Mouse (Mus musculus) lung, postnatal 0 days (tissue): ENCODE data around the gene Fbxl17. TPM values are rescaled to one million over a fixed set of nuclear protein-coding genes. Genes with fewer than 3 reads are reported as not detected.

ENCODE experiments used
- ATAC-seq: fragments of 200-750 bp; cut with Nextera tagmentation; 2 replicates; pipeline ENCODE4 v1.8.0; 2017; ENCODE audit warnings: moderate library complexity
- DNase-seq: peaks from one replicate; pipeline ENCODE4 v3.0.0-alpha.2; 2016; ENCODE audit warnings: low spot score
- H3K27ac ChIP-seq: fragments of 300-500 bp; sonication (generic); 2 replicates; pipeline ENCODE4 v1.5.1; 2014; ENCODE audit warnings: antibody characterized with exemption, mild to moderate bottlenecking, low read length, mixed read lengths
- H3K27me3 ChIP-seq: fragments of 300-500 bp; sonication (generic); replicated peaks from 2 replicates; pipeline ENCODE4 v1.6.1; 2014; ENCODE audit warnings: low read length, mixed read lengths; ENCODE audit not compliant: insufficient read depth
- H3K36me3 ChIP-seq: fragments of 300-500 bp; sonication (generic); 2 replicates; pipeline ENCODE4 v1.6.1; 2014; ENCODE audit warnings: low read length, mixed read lengths; ENCODE audit not compliant: insufficient read depth
- H3K4me1 ChIP-seq: fragments of 300-500 bp; sonication (generic); 2 replicates; pipeline ENCODE4 v1.6.1; 2014; ENCODE audit warnings: antibody characterized with exemption, low read depth, low read length, mixed read lengths; ENCODE audit not compliant: insufficient read depth
- H3K4me2 ChIP-seq: fragments of 300-500 bp; sonication (generic); replicated peaks from 2 replicates; pipeline ENCODE4 v1.6.1; 2014; ENCODE audit warnings: low read depth, mild to moderate bottlenecking, low read length, moderate library complexity, mixed read lengths
- H3K4me3 ChIP-seq: fragments of 300-500 bp; sonication (generic); 2 replicates; pipeline ENCODE4 v1.5.1; 2014; ENCODE audit warnings: low read depth, low read length
- H3K9ac ChIP-seq: fragments of 300-500 bp; sonication (generic); replicated peaks from 2 replicates; pipeline ENCODE4 v1.6.1; 2014; ENCODE audit warnings: low read depth, mild to moderate bottlenecking
- H3K9me3 ChIP-seq: fragments of 300-500 bp; sonication (generic); 2 replicates; pipeline ENCODE4 v1.6.1; 2016; ENCODE audit warnings: low read length, mixed read lengths
- CTCF ChIP-seq: IDR thresholded peaks from 2 replicates; pipeline ENCODE4 v1.5.1; 2016; ENCODE audit warnings: antibody characterized with exemption, mild to moderate bottlenecking
- EP300 ChIP-seq: IDR thresholded peaks from 2 replicates; pipeline ENCODE4 v1.6.1; 2016; ENCODE audit warnings: antibody characterized with exemption, mild to moderate bottlenecking, control low read depth
- WGBS: fragments of 180-500 bp; shearing (Covaris S2); extraction: QIAGEN DNeasy Blood & Tissue Kit; methylation state at CpG from one replicate; pipeline ENCODE4 v1.1.7; 2014; 5-methylcytosine and 5-hydroxymethylcytosine counted together
- polyA plus RNA-seq: library from polyadenylated mRNA; unstranded; fragments of >200 nt; fragmentation: Nextera tagmentation; extraction: Ambion mirVana; gene quantifications from 2 replicates; pipeline ENCODE4 v1.2.1, GENCODE M21; 2015

The Fbxl17 gene
- polyA plus RNA-seq, 1 experiment from 2014 or later, result 6.9 TPM

GRCm38 (mm10) chr17:63496153-63496552 is 3.7 kb downstream of the Fbxl17 start:
- no peak overlapping the region for H3K4me2 ChIP-seq
- H3K9ac ChIP-seq, result no peak overlapping the region

GRCm38 (mm10) chr17:63493876-63494580 is 5.8 kb downstream of the Fbxl17 start:
- H3K27ac ChIP-seq, result no peak overlapping the region
- TF ChIP-seq CTCF (no peak), EP300 (no peak)
- no peak overlapping the region for H3K9ac ChIP-seq
- DNase-seq, result peak; percentile 20
- 0 out of 2 replicates have a peak, but pooled peaks cover 2% of the 10 kb centered on the region for H3K36me3 ChIP-seq
- H3K4me2 ChIP-seq, result no peak overlapping the region
- H3K9me3 ChIP-seq, result no peaks in the 10 kb centered on the region
- peaks cover 15% of the 10 kb centered on the region for H3K4me1 ChIP-seq
- no peak overlapping the region for H3K4me3 ChIP-seq
- ATAC-seq, result no peak
- WGBS, result 53% methylated on average over 7 of the region's 7 CpGs
- H3K27me3 ChIP-seq, result no peaks in the 10 kb centered on the region

More at GRCm38 (mm10) chr17:63496153-63496552, 3.7 kb downstream of the Fbxl17 start:
- Histone ChIP-seq H3K4me3 (no peak overlapping the region), H3K27ac (no peak overlapping the region), H3K36me3 (no peaks in the 10 kb centered on the region), H3K9me3 (no peaks in the 10 kb centered on the region), H3K27me3 (no peaks in the 10 kb centered on the region), H3K4me1 (peaks cover 15% of the 10 kb centered on the region)
- DNase-seq, result peak; percentile 21
- no peak for ATAC-seq
- TF ChIP-seq CTCF (no peak), EP300 (no peak)
- 37% methylated on average over 5 of the region's 5 CpGs for WGBS

DNA sequence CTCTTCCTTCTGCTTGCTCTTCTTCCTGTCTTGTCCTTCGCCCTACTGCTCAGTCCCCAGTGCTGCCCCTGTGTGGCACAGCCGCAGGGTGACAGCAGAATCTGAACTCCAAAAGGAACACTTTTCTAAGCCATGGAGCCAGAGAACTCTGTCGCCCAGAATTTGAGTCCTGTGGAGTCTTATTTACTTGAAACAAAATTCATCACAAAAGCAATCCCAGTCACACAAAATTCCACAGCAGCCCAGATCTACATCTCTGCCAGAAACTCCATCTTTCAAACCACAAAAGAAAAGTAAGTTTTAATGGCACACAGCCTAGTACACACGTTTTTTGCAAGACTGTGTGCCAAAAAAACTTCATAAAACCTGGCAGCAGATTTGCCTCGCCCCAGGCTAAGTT is 6.5 kb downstream of the Fbxl17 start:
- Histone ChIP-seq H3K4me3 (peak overlapping the region; percentile 14; the same call in 1 of the 2 replicates), H3K4me2 (peak overlapping the region; percentile 33; the same call in 1 of the 2 replicates), H3K9ac (no peak overlapping the region), H3K9me3 (no peaks in the 10 kb centered on the region), H3K27ac (peak overlapping the region; percentile 60), H3K4me1 (peaks cover 11% of the 10 kb centered on the region), H3K36me3 (0 out of 2 replicates have a peak, but pooled peaks cover 5% of the 10 kb centered on the region), H3K27me3 (no peaks in the 10 kb centered on the region)
- ATAC-seq, result peak; percentile 81
- TF ChIP-seq EP300 (no peak), CTCF (peak; percentile 76)
- DNase-seq, result peak; percentile 65
- 21% methylated on average over 5 of the region's 5 CpGs for WGBS

DNA sequence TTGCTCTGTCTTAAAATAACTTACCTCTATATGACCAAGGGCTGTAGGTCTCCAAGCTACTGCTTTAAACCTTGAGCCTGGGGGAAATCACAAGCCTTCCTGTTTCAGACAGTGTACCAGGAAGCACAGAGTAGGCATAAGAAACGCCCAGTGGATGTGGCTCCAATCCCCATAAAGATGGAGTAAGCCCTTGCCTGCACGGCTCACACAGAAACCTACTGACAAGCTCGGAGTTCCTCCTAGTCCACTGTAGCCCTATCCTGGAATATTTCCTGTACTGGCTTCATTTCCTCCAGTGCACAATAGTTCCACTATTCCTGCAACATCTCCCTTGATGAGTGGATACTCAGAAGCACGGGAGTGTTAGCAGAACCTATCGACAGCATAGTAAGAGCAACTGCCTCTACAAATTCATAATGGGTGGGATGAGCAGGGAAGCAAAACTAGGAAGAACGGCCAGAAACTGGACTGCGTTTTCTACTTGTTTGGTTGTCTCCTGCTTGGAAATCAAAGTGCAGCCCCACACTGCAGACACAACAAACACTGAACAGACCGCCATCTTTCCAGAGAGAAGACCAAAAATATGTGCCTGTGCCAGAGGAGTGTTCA is 7.0 kb downstream of the Fbxl17 start:
- peaks cover 7% of the 10 kb centered on the region; the same call in 1 of the 2 replicates for H3K4me1 ChIP-seq
- peak overlapping the region; percentile 33 for H3K4me2 ChIP-seq
- ATAC-seq (peak; percentile 70), DNase-seq (peak; percentile 29)
- peak overlapping the region; percentile 60 for H3K27ac ChIP-seq
- H3K4me3 ChIP-seq, result peak overlapping the region; percentile 14; the same call in 1 of the 2 replicates
- 0 out of 2 replicates have a peak, but pooled peaks cover 5% of the 10 kb centered on the region for H3K36me3 ChIP-seq
- no peak overlapping the region for H3K9ac ChIP-seq
- TF ChIP-seq CTCF (no peak), EP300 (no peak)
- no peaks in the 10 kb centered on the region for H3K27me3 ChIP-seq
- no peaks in the 10 kb centered on the region for H3K9me3 ChIP-seq
- 43% methylated on average over 8 of the region's 8 CpGs for WGBS

- WGBS, result 88% methylated on average over 4 of the region's 4 CpGs
- H3K9ac ChIP-seq, result no peak overlapping the region
- no peak overlapping the region for H3K4me2 ChIP-seq
- no peak for TF ChIP-seq CTCF
- TF ChIP-seq EP300, result no peak
- H3K27me3 ChIP-seq, result no peaks in the 10 kb centered on the region
- no peak for ATAC-seq
- peaks cover 5% of the 10 kb centered on the region; the same call in 1 of the 2 replicates for H3K36me3 ChIP-seq
- no peaks in the 10 kb centered on the region for H3K9me3 ChIP-seq
- H3K4me1 ChIP-seq, result no peaks in the 10 kb centered on the region
- no peak overlapping the region for H3K27ac ChIP-seq
- no peak for DNase-seq
- H3K4me3 ChIP-seq, result no peak overlapping the region
Measured at GRCm38 (mm10) chr17:63489525-63489924, 10.3 kb downstream of the Fbxl17 start.

- Histone ChIP-seq H3K9me3 (no peaks in the 10 kb centered on the region), H3K4me2 (no peak overlapping the region), H3K27me3 (no peaks in the 10 kb centered on the region), H3K9ac (no peak overlapping the region), H3K4me1 (no peaks in the 10 kb centered on the region; the same call in 1 of the 2 replicates), H3K27ac (no peak overlapping the region), H3K4me3 (no peak overlapping the region), H3K36me3 (no peaks in the 10 kb centered on the region)
- 7% methylated on average over 6 of the region's 6 CpGs for WGBS
- DNase-seq (peak; percentile 81), ATAC-seq (no peak)
- TF ChIP-seq EP300 (no peak), CTCF (peak; percentile 90)
Measured at GRCm38 (mm10) chr17:63467866-63468265, 32.0 kb downstream of the Fbxl17 start.
